Mouse (Mus musculus) forebrain, embryonic 13.5 days (tissue): ENCODE measurements at regions not wholly inside any gene's neighbourhood (a gene's known extent, or its start where the extent isn't known, plus 50 kb on each side); places are given as distances from the start of the nearest gene placed in this dataset.

ENCODE experiments used
- ATAC-seq: fragments of 200-750 bp; cut with Nextera tagmentation; 2 replicates; pipeline ENCODE4 v1.8.0; 2017
- H3K27ac ChIP-seq: fragments of 300-500 bp; sonication (generic); 2 replicates; pipeline ENCODE4 v1.5.1; 2015; ENCODE audit warnings: inconsistent platforms, mild to moderate bottlenecking, moderate library complexity
- H3K27me3 ChIP-seq: fragments of 300-500 bp; sonication (generic); 2 replicates; pipeline ENCODE4 v1.6.1; 2015; ENCODE audit warnings: mild to moderate bottlenecking, inconsistent platforms
- H3K36me3 ChIP-seq: fragments of 300-500 bp; sonication (generic); 2 replicates; pipeline ENCODE4 v1.6.1; 2015; ENCODE audit warnings: mild to moderate bottlenecking, inconsistent platforms; ENCODE audit not compliant: poor library complexity, severe bottlenecking
- H3K4me1 ChIP-seq: fragments of 300-500 bp; sonication (generic); 2 replicates; pipeline ENCODE4 v1.6.1; 2015; ENCODE audit warnings: inconsistent platforms
- H3K4me2 ChIP-seq: fragments of 300-500 bp; sonication (generic); 2 replicates; pipeline ENCODE4 v1.6.1; 2015; ENCODE audit warnings: inconsistent platforms, mild to moderate bottlenecking, moderate library complexity
- H3K4me3 ChIP-seq: fragments of 300-500 bp; sonication (generic); 2 replicates; pipeline ENCODE4 v1.5.1; 2015; ENCODE audit warnings: mild to moderate bottlenecking, inconsistent platforms
- H3K9ac ChIP-seq: fragments of 300-500 bp; sonication (generic); 2 replicates; pipeline ENCODE4 v1.6.1; 2015; ENCODE audit warnings: mild to moderate bottlenecking, inconsistent platforms
- H3K9me3 ChIP-seq: fragments of 300-500 bp; sonication (generic); replicated peaks from 2 replicates; pipeline ENCODE4 v1.6.1; 2016; ENCODE audit warnings: inconsistent platforms
- WGBS: fragments of 180-500 bp; shearing (Covaris S2); methylation state at CpG from one replicate; pipeline ENCODE4 v1.1.7; 2015; 5-methylcytosine and 5-hydroxymethylcytosine counted together

GRCm38 (mm10) chr15:11534404-11535251 is 135.2 kb upstream of the Tars start:
- WGBS: 89% methylated on average over 12 of the region's 12 CpGs

DNA sequence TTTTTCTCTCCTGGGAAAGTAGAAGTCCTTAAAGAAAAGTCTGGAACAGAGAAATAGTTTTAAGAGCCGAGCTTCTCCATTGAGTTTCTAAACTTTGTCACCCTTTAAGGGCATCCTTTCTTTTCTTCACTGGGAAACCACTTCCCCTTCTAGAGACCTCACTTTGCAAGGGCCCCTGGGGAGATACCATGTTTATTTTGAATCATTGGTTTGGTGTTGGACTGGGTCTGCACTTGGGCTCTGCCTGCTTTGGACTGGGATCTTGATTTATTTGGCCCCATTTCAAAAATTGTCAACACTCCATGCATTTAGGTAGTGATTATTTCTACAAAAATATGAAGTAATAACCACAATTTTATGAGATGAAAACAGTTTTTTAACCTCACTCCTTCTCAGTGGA is 134.2 kb upstream of the Tars start:
- Histone ChIP-seq H3K27ac (no peak overlapping the region), H3K9me3 (no peaks in the 10 kb centered on the region), H3K9ac (no peak overlapping the region), H3K36me3 (no peaks in the 10 kb centered on the region), H3K4me3 (no peak overlapping the region), H3K4me1 (peaks cover 11% of the 10 kb centered on the region), H3K27me3 (no peaks in the 10 kb centered on the region), H3K4me2 (no peak overlapping the region)
- 75% methylated on average over 1 of the region's 1 CpGs for WGBS
- no peak for ATAC-seq

More at GRCm38 (mm10) chr15:11534404-11535251, 135.2 kb upstream of the Tars start:
- H3K4me2 ChIP-seq: no peak overlapping the region
- no peak for ATAC-seq
- no peaks in the 10 kb centered on the region for H3K27me3 ChIP-seq
- H3K36me3 ChIP-seq: no peaks in the 10 kb centered on the region
- no peak overlapping the region for H3K4me3 ChIP-seq
- H3K4me1 ChIP-seq: peaks cover 13% of the 10 kb centered on the region
- H3K9me3 ChIP-seq: no peaks in the 10 kb centered on the region
- H3K9ac ChIP-seq: no peak overlapping the region
- no peak overlapping the region for H3K27ac ChIP-seq

GRCm38 (mm10) chr15:11533002-11533610 is 133.6 kb upstream of the Tars start:
- Histone ChIP-seq H3K4me1 (peaks cover 11% of the 10 kb centered on the region), H3K4me3 (no peak overlapping the region), H3K27ac (no peak overlapping the region), H3K27me3 (no peaks in the 10 kb centered on the region), H3K9me3 (no peaks in the 10 kb centered on the region), H3K4me2 (no peak overlapping the region), H3K36me3 (no peaks in the 10 kb centered on the region), H3K9ac (no peak overlapping the region)
- 86% methylated on average over 10 of the region's 10 CpGs for WGBS
- no peak for ATAC-seq

DNA sequence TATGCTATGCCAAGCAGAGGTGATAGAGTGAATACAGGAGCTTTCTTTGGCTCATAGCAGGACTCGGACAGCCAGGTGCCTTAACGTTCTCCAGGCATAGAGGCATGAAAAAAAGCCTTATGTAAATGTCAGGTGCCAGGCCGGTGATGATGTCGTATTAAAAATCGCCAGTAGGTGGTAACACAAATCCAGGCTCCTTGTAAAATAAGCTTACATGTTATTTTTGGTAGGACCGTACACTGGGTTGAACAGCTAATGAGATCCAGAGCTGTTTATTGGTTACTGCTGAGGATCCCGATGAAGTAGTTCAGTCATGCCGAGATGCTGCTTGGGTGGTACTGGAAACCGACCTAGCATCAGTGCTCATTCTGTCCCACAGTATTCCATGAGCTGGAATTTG is 133.1 kb upstream of the Tars start:
- Histone ChIP-seq H3K27me3 (no peaks in the 10 kb centered on the region), H3K4me1 (peaks cover 11% of the 10 kb centered on the region), H3K4me3 (no peak overlapping the region), H3K36me3 (no peaks in the 10 kb centered on the region), H3K27ac (no peak overlapping the region), H3K9me3 (no peaks in the 10 kb centered on the region), H3K4me2 (no peak overlapping the region), H3K9ac (no peak overlapping the region)
- ATAC-seq: no peak
- 79% methylated on average over 9 of the region's 9 CpGs for WGBS

- no peak overlapping the region for H3K27ac ChIP-seq
- peak; percentile 62; the same call in 1 of the 2 replicates for ATAC-seq
- WGBS: 13% methylated on average over 8 of the region's 8 CpGs
These were observed 130.7 kb upstream of the Tars start for GRCm38 (mm10) chr15:11529819-11530810.

GRCm38 (mm10) chr15:11524337-11525106 is 125.1 kb upstream of the Tars start:
- 88% methylated on average over 5 of the region's 5 CpGs for WGBS
- no peak for ATAC-seq

More at GRCm38 (mm10) chr15:11529819-11530810, 130.7 kb upstream of the Tars start:
- Histone ChIP-seq H3K4me3 (no peak overlapping the region), H3K9me3 (no peaks in the 10 kb centered on the region), H3K4me2 (no peak overlapping the region), H3K4me1 (peaks cover 11% of the 10 kb centered on the region), H3K27me3 (no peaks in the 10 kb centered on the region), H3K9ac (no peak overlapping the region), H3K36me3 (no peaks in the 10 kb centered on the region)

GRCm38 (mm10) chr15:11518565-11518964 is 119.1 kb upstream of the Tars start:
- H3K36me3 ChIP-seq: no peaks in the 10 kb centered on the region
- no peaks in the 10 kb centered on the region for H3K9me3 ChIP-seq
- no peak for ATAC-seq
- no peaks in the 10 kb centered on the region for H3K4me1 ChIP-seq
- H3K27ac ChIP-seq: no peak overlapping the region
- no peaks in the 10 kb centered on the region for H3K27me3 ChIP-seq
- no peak overlapping the region for H3K4me2 ChIP-seq
- H3K9ac ChIP-seq: no peak overlapping the region
- no peak overlapping the region for H3K4me3 ChIP-seq

More at GRCm38 (mm10) chr15:11524337-11525106, 125.1 kb upstream of the Tars start:
- no peaks in the 10 kb centered on the region for H3K9me3 ChIP-seq
- H3K4me2 ChIP-seq: no peak overlapping the region
- H3K9ac ChIP-seq: no peak overlapping the region
- no peaks in the 10 kb centered on the region for H3K36me3 ChIP-seq
- H3K27ac ChIP-seq: no peak overlapping the region
- no peak overlapping the region for H3K4me3 ChIP-seq
- no peaks in the 10 kb centered on the region for H3K4me1 ChIP-seq
- no peaks in the 10 kb centered on the region for H3K27me3 ChIP-seq

DNA sequence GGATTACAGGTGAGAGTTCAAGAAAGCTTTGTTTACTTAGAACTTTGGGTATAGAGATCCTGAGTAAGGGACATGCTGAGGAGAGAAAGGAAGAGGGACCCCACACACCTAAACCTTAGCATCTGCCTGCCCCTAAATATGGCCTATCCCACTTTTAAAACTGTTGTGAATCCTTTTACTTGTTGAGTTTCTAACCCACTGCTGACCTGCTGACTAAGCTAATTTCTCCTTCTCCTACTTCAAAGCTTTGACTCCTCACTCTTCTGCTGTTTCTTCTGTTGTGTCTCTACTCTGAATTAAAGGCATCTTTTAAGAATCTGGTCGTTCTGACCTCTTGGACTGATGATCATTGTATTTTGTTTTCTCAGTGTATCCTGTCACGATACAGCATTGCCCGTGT is 118.4 kb upstream of the Tars start:
- H3K9me3 ChIP-seq: no peaks in the 10 kb centered on the region
- no peaks in the 10 kb centered on the region for H3K4me1 ChIP-seq
- H3K4me3 ChIP-seq: no peak overlapping the region
- 80% methylated on average over 3 of the region's 3 CpGs for WGBS
- H3K36me3 ChIP-seq: no peaks in the 10 kb centered on the region
- no peak overlapping the region for H3K27ac ChIP-seq
- no peak overlapping the region for H3K9ac ChIP-seq
- no peak for ATAC-seq
- no peak overlapping the region for H3K4me2 ChIP-seq
- no peaks in the 10 kb centered on the region for H3K27me3 ChIP-seq

DNA sequence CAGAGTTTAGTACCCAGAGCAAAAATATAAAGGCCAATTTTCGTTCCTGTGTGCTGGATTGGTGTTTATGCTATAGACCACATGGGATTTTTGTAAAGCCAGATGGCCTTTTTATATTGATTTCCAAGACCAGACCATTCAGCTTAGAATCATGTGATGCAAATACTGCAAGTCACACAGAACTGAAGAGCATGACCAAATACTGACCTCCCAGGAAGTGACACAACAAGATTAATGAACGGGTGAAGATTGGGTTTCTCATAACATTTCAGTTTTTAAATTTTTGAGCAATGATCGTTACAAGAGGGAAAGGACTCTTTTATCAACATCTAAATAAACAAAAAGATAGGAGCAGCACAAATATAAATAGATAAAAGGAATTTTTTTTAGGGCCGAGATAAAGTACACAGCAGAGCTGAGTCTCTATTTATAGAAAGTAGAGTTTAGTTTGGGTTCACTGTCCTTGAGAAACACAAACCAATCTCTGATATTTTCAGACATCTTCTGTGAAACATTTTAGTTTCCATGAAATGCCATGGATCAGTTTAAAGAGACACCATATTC is 105.7 kb upstream of the Tars start:
- no peak for ATAC-seq
- Histone ChIP-seq H3K4me1 (no peaks in the 10 kb centered on the region), H3K9ac (no peak overlapping the region), H3K9me3 (no peaks in the 10 kb centered on the region), H3K36me3 (no peaks in the 10 kb centered on the region), H3K27me3 (no peaks in the 10 kb centered on the region), H3K4me2 (no peak overlapping the region), H3K27ac (no peak overlapping the region), H3K4me3 (no peak overlapping the region)
- WGBS: 86% methylated on average over 4 of the region's 4 CpGs

GRCm38 (mm10) chr15:11496436-11496835 is 97.0 kb upstream of the Tars start:
- H3K9me3 ChIP-seq: no peaks in the 10 kb centered on the region
- no peak overlapping the region for H3K9ac ChIP-seq
- no peaks in the 10 kb centered on the region for H3K27me3 ChIP-seq
- WGBS: 94% methylated on average over 2 of the region's 2 CpGs
- H3K36me3 ChIP-seq: no peaks in the 10 kb centered on the region
- no peak for ATAC-seq
- H3K4me3 ChIP-seq: no peak overlapping the region
- no peaks in the 10 kb centered on the region for H3K4me1 ChIP-seq
- H3K27ac ChIP-seq: no peak overlapping the region
- H3K4me2 ChIP-seq: no peak overlapping the region

DNA sequence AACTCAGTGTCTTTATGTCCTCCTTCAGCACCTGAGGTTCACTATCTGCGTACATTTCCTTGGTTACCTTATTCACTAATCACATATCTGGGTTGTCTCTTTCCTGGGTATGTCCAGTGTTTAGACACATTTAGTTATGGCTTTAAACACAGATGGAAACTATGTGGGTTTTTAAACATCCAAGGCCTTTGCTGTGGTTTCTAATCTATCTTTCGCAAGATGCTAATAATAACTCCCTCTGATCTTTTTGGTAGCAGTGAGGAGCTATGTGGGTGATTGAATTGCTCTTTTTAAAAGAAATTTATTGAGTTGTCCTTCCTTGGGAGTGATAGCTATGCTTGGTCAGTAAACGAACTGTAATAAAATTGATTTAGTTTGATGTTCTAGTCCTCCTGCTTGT is 89.7 kb upstream of the Tars start:
- Histone ChIP-seq H3K36me3 (no peaks in the 10 kb centered on the region), H3K9ac (no peak overlapping the region), H3K9me3 (no peaks in the 10 kb centered on the region), H3K4me1 (no peaks in the 10 kb centered on the region), H3K4me2 (no peak overlapping the region), H3K27ac (no peak overlapping the region), H3K4me3 (no peak overlapping the region), H3K27me3 (no peaks in the 10 kb centered on the region)
- WGBS: 93% methylated on average over 3 of the region's 3 CpGs
- ATAC-seq: no peak
